Mouse (Mus musculus): ENCODE results near the gene Lrch4.

Gene Lrch4

DNA sequence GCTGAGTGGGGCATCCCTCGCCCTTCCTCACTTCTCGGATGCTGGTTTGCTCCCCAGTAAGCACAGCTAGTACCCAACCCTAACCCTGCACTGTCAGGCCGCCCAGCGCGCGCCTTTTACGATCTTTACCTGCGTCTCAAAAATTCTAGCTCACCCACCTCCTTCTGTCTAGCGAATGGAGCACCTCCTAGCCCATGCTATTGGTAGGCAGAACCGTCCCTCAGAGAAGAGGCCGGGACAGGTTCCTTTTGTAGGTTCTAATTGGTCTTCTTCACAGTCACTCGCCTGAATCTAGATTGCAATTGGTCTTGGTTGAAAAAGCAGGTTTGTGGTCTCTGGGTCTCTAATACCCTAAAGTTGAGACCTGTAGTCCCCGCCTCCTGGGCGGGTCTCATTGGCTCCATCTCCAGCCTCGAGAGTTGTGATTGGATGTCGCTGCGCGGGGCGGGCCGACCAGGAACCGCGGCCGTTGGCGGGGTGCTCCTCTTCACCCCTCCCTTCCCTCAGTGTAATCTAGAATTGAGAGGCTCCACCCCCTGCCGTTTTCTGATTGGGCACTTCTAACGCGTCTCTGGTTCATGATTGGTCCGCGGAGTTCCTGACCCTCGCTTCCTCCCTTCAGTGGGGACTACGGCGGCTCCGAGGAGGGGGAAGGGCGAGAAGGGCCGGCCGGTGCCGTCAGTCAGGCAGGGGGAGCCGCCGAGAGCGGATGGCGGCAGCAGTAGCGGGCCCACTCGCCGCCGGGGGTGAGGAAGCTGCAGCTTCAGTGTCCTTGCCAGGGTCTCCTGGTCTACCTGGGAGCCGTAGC, at the start of gene Lrch4, which contains the start of the genes Fbxo24 and Gm20605:
Gene Lrch4, plus strand, starts transcription at position 624 of the 808 bp plus-strand sequence.
Gene Fbxo24, minus strand, starts transcription at position 505 of the 808 bp plus-strand sequence.
Gene Gm20605, plus strand, starts transcription at position 678 of the 808 bp plus-strand sequence.
- peak; percentile 98 for DNase-seq (ENCODE audit: low spot score)

DNA sequence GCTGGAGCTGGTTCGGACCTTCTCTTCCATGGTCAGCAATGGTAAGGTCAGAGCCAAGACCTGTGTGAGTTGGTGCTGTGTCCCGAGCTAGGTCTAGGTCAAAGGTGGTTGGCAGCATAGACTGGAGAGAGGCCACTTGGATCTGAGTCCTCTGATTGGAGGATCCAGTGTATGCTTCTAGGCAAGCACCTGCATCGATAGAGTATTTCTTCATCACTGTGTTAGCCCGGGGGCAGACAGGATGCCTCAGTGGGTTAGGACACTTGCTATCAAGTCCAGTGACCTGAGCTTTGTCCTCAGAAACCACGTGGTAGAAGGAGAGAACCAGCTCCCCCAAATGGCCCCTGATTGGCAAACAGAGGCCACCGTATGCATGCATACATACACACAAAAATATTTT, 48.7 kb upstream of the Lrch4 start:
- DNase-seq (ENCODE audit: low spot score): no peak

DNA sequence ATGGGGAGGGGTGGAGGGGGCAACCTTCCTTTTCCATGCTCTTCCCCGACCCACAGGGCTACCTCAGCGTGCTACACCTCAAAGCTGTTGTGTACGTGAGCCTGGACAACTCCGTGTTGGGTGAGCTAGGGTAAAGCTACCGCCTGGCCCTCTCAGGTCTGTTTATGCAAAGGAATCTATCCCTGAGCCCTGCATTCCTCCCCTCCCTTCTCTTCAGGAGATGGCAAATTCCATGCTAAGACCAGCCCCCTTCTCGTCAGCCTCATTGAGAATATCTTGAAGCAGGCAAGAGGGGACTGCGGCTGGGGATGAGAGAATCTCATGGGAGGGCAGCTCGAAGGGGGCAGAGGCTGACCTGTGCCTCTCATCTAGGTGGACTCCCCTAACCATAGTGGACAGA, 46.2 kb upstream of the Lrch4 start:
- DNase-seq (ENCODE audit: low spot score): no peak

DNA sequence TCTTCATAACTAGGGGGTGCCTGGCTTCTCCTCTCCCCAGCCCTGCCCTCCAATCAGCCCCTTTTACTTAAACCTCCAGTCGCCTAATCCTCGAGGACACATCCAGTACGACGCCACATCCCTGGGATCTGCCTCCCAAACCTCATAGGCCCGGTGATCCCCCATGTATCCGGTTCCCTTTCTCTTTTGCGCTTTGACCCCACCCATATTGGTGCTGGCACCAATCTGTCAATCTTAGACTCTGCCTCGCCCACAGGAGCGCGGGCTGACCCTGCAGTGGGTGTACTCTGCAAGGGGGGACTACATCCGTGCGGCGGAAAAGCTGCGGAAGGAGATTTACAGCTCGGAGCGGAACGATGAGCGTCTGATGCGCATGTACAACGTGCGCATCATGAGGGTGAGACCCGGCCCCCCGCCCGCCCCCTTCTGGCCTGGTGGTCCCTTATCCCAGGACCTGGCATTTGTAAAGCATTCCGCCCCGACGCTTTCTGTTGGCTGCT, 45.2 kb upstream of the Lrch4 start:
- no peak for DNase-seq (ENCODE audit: low spot score)

DNA sequence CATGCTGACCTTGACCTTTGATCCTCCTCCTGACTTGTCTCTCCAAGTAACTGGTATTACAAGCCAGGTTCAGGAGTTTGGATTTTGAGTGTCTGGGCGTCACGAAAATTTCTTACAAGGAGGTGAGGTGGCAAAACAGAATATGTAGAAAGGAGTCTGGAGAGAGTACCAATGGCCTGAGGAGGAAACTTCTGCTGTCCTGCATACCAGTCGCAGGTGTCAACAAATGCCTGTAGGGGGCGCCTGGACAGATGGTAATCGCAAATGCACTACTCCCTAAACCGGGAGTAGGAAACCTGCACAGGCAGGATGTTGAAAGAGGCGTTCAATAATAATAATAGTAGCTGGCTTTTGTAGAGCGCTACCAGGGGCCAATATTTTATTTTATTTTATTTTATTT, 43.9 kb upstream of the Lrch4 start:
- DNase-seq (ENCODE audit: low spot score): peak; percentile 65

DNA sequence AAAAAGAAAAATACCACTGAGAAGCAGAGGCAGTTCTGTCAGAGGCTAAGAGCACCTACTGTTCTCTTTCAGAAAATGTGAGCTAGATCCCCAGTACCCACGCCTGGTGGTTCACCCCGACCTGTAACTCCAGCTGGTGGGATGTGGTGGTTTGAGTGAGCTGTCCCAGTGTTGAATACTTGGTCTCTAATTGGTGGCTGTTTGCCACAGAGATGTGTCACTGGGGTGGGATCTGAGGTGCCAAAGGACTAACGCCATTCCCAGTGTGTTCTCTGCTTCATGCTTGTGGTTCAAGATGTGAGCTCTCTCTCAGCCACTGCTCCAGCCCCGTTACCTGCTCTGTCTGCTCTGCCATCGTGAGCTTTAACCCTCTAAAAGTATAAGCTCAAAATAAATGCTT, 38.4 kb upstream of the Lrch4 start:
- DNase-seq (ENCODE audit: low spot score): no peak

DNA sequence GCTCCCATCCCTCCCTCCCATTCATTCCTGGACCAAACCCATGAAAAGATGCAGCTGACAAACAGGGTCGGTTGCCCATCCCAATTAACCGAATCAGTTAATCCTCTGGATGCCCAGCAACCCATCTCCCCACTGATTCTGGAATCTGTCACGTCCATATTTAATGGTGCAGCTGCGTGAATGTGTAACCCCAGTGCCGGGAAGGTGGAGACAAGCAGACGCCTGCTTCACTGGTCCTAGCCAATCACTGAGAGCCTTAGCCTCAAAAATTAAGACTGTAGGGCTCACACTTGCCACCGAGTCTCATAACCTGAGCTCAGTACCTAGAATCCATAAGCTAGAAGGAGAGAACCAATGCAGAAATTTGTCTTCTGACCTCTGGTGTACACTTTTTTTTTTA, 33.0 kb upstream of the Lrch4 start:
- DNase-seq (ENCODE audit: low spot score): no peak

DNA sequence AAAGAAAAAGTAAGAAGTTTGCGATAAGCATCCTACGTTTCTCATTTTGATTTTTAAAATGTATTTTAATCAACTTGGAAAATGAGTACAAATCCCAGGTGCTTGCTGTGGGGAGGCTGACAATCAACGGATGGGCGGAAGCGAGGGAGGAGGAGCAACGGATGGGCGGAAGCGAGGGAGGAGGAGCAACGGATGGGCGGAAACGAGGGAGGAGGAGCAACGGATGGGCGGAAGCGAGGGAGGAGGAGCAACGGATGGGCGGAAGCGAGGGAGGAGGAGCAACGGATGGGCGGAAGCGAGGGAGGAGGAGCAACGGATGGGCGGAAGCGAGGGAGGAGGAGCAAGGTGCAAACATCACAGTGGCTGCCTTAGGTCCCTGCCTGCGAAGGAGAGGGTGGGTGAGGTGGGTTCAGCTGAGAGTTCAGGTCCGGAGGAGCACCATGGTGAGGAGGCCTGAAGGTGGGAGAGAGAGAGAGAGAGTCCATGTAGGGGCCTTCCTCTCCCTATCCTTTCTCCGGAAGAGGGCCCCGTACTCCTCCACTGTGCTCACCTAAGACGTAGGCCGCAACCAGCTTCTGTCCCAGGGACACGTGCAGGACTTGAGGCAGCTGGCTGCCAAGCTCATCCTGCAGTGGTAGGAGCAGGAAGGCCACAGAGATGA, 32.2 kb upstream of the Lrch4 start:
- DNase-seq (ENCODE audit: low spot score): no peak

DNA sequence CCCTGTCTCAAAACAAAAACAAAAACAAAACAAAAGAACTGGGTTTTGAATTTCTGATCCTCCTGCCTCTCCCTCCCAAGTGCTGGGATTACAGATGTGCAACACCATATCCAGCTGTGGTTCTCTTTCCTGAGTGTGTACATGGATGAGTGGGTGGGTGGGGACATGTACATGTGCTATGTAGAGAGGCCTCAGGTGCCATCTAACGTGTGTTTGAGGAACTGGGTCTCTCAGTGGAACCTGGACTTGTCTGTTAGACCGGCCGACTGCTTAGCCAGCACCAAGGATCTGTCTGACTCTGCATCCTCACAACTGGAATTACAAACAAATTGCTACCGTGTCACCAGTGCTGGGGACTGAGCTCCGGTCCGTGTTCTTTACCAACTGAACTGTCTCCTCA, 31.3 kb upstream of the Lrch4 start:
- DNase-seq (ENCODE audit: low spot score): no peak

DNA sequence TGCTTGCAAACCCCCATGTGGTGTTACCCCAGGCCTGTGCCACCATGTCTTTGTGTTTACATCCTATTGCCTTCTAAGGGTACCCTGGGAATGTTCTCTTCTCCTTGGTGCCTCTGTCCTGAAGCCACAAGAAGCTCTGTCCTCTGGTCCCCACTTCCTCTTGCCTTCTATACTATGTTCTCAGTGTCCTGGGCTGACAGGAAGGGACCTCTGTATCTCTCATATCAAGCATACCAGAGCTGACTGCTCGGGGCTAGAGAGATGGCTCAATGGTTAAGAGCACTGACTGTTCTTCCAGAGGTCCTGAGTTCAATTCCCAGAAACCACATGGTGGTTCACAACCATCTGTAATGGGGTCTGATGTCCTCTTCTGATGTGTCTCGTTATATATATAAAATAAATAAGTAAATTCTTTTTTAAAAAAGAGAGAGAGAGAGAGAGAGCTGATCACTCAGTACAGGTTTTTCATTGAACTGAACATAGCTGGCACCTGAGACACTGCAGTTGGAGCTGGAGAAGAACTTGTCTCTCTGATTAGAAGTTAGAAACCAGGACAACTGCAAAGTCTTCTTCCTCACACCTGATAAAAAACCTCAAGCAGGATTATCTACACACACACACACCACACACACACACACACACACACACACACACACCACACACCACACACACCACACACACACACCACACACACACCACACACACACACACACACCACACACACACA, 30.7 kb upstream of the Lrch4 start:
- no peak for DNase-seq (ENCODE audit: low spot score)

DNA sequence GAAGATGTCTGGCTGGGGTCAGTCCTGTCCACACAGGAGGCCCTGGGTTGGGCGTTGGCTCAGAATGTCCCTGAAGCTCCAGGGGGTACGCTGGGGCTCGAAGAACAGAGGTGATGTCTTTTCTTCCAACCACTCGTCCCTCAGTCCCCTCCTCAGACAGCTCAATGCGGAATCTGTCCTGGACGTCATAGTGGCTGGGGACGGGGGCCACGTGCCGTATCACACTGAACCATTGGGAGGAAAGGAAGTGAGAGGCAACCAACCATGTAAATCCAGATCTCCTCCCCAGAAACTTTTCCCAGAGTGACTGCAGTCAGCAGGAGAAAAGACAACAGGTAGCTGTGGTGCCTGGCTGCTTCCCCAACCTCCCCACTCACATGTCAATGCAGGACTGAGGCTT, 29.3 kb upstream of the Lrch4 start:
- no peak for DNase-seq (ENCODE audit: low spot score)

DNA sequence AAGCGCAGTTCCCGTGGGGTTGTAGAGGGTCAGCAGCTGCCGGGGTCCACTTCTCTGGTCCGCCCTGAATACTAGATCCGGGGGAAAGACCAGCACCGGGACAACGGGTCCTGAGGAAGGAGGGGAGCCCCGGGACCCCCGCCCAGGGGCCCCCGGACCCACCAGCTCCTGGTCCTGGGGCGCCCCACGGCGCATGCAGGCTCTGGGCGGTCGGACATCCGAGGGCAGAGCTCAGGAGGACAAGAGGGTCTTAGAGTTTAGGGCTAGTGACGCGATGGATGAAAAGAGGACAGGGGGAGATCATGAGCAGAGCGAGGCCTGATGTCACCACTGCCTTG, 28.7 kb upstream of the Lrch4 start:
- DNase-seq (ENCODE audit: low spot score): no peak

DNA sequence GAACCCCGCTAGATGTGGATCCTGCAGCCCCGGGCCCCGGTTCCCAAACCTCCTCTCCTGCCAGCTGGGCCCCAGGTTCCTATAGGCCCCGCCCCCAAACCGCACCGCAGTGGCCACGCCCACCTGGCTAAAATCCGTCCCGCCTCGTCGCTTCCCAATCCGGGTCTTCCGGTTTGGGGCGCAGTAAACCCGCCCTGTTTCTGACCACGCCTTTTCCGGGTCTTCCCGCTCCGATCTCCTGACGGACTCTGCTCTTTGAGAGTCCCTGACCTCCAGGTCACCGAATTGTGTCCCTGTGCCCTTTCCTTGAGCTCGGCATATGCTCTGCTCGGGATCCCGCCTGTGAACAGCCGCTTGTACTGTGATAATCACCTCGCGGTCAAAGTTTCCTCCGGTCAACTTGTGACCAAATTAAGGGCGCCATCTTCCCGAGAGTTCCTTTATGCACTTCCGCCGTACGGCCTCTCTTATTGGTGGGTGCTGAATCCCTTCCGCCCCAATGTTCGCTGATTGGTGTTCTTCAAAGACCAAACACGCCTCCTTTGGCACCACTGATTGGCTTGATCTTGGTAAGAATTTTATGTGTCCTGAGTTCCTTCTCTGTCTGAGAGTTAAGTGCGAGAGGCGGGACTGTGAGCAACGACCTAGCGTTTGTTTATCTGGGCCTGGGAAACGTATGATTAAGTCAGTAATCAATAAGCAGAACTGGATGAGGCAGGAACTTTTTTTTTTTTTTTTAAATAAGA, 28.1 kb upstream of the Lrch4 start, which contains the start of gene Mospd3:
Gene Mospd3, minus strand, starts transcription at position 440 of the 746 bp plus-strand sequence.
- DNase-seq (ENCODE audit: low spot score): peak; percentile 96

DNA sequence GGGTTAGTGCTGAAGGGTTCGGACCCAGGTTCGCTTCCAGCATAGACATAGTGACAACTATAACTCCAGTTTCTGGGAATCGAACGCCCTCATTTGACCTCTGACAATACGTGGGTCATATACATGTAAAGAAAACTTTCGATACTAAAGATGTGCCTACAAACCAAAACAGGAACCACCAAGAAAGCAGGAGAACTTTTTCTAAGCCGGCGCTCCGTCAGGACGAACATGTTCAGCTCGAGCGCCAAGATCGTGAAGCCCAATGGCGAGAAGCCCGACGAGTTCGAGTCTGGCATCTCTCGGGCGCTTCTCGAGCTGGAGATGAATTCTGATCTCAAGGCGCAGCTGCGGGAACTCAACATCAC, 27.6 kb upstream of the Lrch4 start:
- DNase-seq (ENCODE audit: low spot score): no peak

DNA sequence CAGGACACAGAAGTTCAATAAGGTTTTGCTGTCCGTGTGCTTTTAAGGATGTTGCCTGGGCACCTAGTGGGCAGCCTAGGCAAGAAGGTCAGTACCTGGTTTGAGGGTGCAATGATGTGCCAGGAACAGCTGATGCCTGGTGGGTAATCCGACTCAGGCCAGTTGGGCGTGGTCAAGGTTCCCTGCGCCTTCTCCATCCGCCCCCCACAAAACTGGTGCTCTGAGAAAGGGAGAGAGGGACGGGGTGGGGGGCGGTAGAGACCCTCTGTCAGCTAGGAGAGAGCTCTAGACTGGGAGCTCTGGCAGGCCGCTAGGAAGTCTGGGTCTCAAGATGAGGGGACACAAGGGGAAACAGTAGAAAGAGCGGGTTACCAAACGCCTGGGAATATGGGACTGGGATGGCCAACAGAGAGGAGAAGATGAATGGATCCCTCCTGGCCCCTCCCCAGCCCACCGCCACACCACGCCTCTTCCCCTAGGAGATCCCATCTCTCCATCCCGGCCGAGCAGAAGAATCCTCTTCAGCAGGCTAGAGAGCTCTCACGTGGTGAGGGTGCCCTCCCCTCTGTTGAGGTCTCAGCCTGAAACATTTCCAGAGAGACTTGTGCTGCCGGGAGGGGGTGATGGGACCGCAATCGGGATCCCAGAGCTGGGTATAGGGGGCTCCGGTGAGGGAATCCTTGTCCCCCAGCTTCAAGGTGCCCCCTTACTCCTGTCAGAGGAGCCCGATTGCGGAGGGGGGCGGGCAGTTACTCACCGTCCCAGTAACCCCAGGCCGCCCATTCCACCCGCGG, 20.9 kb upstream of the Lrch4 start:
- no peak for DNase-seq (ENCODE audit: low spot score)

DNA sequence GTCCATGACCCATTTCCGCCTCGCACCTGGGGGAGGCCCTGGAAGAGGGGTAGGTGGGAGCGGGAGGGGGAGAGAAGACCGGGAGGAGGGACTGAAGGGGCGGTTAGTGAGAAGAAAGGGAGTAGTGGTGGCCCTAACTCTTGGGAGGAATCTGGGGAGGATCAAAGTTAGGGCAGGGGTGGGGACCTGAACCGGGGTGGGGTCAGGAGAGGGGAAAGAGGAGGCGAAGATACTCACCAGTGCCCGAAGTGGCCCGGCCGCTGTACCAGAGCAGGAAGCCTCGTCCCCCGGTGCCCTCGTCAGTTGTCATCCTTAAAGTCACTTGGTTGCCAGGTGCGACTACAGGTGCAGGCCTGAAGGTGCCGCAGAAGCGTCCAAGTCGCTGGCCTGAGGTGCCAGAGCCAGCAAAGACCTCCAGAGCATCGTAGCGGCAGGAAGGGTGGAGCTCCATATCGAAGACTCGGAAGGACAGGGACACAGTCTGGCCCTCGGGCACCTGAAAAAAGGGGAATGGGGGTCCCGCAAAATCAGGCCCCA, 20.2 kb upstream of the Lrch4 start:
- DNase-seq (ENCODE audit: low spot score): no peak

DNA sequence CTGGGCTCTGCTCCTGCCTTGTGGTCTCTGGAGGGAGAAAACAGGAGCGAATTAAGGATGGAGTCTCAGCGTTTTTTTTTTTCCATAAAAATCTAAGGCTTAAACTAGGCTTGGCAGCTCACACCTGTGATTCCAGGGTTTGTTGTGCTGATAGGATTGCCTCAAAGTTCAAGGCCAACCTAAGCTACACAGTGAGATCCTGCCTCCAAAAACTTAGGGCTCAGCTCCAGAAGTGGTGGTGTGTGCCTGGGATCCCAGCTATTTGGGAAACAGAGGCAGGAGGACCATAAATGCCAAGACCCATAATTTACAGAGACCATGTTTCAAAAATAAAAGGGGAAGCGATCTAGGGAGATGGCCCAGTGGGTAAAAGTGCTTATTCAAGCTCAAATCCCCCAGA, 19.6 kb upstream of the Lrch4 start:
- DNase-seq (ENCODE audit: low spot score): no peak

DNA sequence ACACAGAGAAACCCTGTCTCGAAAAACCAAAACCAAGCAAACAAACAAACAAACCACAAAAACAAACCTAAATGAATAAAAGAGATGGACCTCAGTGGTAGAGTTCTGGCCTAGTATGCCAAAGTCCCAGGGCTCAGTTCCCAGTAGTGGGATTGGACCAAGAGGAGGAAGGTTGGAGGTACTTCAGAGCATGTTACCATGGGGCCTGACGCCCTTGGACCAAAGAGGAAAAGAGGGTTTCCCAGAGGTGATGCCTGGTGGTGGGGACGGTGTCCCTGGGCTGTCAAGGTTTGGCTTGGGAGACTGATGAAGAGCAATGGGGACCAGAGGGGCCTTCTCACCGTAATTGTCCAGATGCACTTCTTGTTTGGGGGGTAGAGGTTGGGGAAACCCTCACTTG, 18.9 kb upstream of the Lrch4 start:
- DNase-seq (ENCODE audit: low spot score): no peak

DNA sequence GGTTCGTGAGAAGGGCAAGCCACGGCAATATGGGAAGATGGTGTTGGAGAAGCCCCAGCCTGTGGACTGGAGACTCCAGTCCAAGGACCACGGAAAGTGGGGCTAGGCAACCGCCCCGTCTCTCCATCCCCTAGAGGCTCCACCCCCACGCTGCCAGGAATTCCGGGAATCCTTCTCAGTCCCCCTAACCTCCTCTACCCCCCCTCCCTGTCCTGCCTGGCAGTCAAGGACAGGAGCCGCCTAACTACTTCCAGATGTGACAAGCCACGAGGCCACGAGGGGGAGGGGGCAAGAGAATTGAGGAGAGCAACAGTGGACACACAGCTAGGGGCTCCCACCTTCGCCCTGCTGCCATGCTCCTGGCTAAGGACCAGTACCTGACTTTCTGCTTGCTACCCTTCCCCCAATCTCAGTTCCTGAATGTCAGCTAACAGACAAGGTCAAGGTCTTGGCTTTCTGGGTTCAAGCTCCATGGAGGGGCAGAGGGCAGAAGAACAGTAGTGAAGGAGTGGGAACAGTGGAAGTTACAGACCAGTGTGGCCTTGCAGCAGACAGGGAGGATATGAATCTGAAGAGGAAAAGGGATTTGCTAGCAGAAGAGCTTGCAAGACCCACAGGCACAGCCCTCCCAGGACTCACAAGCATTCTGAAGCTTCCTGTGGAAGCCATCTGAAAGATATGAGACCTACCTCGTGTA, 18.2 kb upstream of the Lrch4 start:
- peak; percentile 81 for DNase-seq (ENCODE audit: low spot score)

DNA sequence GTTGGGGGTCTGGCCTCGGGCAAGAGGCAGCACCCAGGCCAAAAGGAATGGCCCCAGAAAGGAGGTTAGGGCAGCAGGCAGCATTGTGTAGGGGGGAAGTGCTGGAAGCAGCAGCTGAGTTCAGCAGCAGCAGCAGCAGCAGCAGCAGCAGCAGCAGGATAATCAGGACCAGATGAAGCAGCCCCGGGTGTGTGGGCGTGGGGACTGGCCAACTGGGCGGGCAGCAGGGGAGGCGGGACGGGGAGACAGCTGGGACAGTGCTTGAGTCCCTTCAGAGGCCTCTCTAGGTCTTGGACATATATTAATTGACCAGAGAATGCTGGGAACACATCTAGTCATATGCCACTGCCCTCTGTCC, 17.7 kb upstream of the Lrch4 start:
- peak; percentile 69 for DNase-seq (ENCODE audit: low spot score)

All from ovary, postnatal 36 days (tissue).